Mouse (Mus musculus) spleen, adult 18-20 months (tissue): ENCODE results near the gene Fam184b.

ENCODE experiments used
- DNase-seq, 2 experiments: peaks; one replicate each; pipeline ENCODE4 v3.0.0; 2022; ENCODE audit warnings: mixed read lengths in 2 of 2

Gene Fam184b

GRCm38 (mm10) chr5:45593276-45593675 is 46.1 kb downstream of the Fam184b start:
- no peak for DNase-seq

GRCm38 (mm10) chr5:45590094-45590493 is 49.3 kb downstream of the Fam184b start:
- no peak for DNase-seq

- DNase-seq, result no peak
Measured at GRCm38 (mm10) chr5:45584601-45585000, 54.8 kb downstream of the Fam184b start.

GRCm38 (mm10) chr5:45580279-45580678 is 59.1 kb downstream of the Fam184b start:
- no peak for DNase-seq

- no peak for DNase-seq
Measured at GRCm38 (mm10) chr5:45577376-45577775, 62.0 kb downstream of the Fam184b start.

GRCm38 (mm10) chr5:45576716-45577115 is 62.7 kb downstream of the Fam184b start:
- DNase-seq, result no peak

GRCm38 (mm10) chr5:45572816-45573215 is 66.6 kb downstream of the Fam184b start:
- no peak for DNase-seq

GRCm38 (mm10) chr5:45565829-45566228 is 73.6 kb downstream of the Fam184b start:
- no peak for DNase-seq

GRCm38 (mm10) chr5:45564054-45564453 is 75.4 kb downstream of the Fam184b start:
- no peak for DNase-seq

GRCm38 (mm10) chr5:45549586-45549985 is 89.8 kb downstream of the Fam184b start:
- no peak for DNase-seq

- no peak for DNase-seq
Measured at GRCm38 (mm10) chr5:45543374-45543773, 96.0 kb downstream of the Fam184b start.

GRCm38 (mm10) chr5:45539502-45539901 is 99.9 kb downstream of the Fam184b start:
- DNase-seq, result no peak

GRCm38 (mm10) chr5:45535177-45535576 is 104.2 kb downstream of the Fam184b start:
- DNase-seq, result no peak

GRCm38 (mm10) chr5:45534319-45535098 is 104.9 kb downstream of the Fam184b start:
- peak; percentile 44 to 64 for DNase-seq

GRCm38 (mm10) chr5:45529696-45530095 is 109.7 kb downstream of the Fam184b start:
- DNase-seq, result no peak

- DNase-seq, result no peak
Measured at GRCm38 (mm10) chr5:45526338-45526737, 113.1 kb downstream of the Fam184b start.

GRCm38 (mm10) chr5:45525101-45525500 is 114.3 kb downstream of the Fam184b start:
- DNase-seq, result no peak

- DNase-seq, result no peak
Measured at GRCm38 (mm10) chr5:45521601-45522000, 117.8 kb downstream of the Fam184b start.

GRCm38 (mm10) chr5:45520809-45521110 is 118.7 kb downstream of the Fam184b start:
- DNase-seq, result no peak

- peak; percentile 86 to 93 for DNase-seq
Measured at GRCm38 (mm10) chr5:45519960-45520808, 119.2 kb downstream of the Fam184b start, which contains the start of gene Med28. Med28 (plus strand) TSS chr5:45520229.

GRCm38 (mm10) chr5:45515151-45515743 is 124.2 kb downstream of the Fam184b start:
- DNase-seq, result no peak

- DNase-seq, result no peak
Measured at GRCm38 (mm10) chr5:45514599-45514998, 124.8 kb downstream of the Fam184b start.

GRCm38 (mm10) chr5:45513511-45513910 is 125.9 kb downstream of the Fam184b start:
- no peak for DNase-seq

GRCm38 (mm10) chr5:45512908-45513307 is 126.5 kb downstream of the Fam184b start:
- no peak for DNase-seq
